Mouse (Mus musculus) liver, embryonic 14.5 days (tissue): Measurements from ENCODE around the gene Vcl. TPM values are rescaled to one million over a fixed set of nuclear protein-coding genes. Genes with fewer than 3 reads are reported as not detected.

ENCODE experiments used
- ATAC-seq: fragments of 200-750 bp; cut with Nextera tagmentation; 2 replicates; pipeline ENCODE4 v1.8.0; 2017; ENCODE audit warnings: moderate number of reproducible peaks, mild to moderate bottlenecking, moderate library complexity; ENCODE audit not compliant: insufficient read depth
- DNase-seq, 3 experiments: peaks; one replicate each; pipeline ENCODE4 v3.0.0-alpha.2; 2012 to 2013; ENCODE audit warnings: low read depth in 3 of 3, low spot score in 3 of 3
- H3K27ac ChIP-seq: fragments of 300-500 bp; sonication (generic); 2 replicates; pipeline ENCODE4 v1.5.1; 2014; ENCODE audit warnings: moderate library complexity, mild to moderate bottlenecking, control low read depth, inconsistent platforms
- H3K27me3 ChIP-seq: fragments of 300-500 bp; sonication (generic); 2 replicates; pipeline ENCODE4 v1.6.1; 2014; ENCODE audit warnings: mild to moderate bottlenecking, low read length, moderate library complexity; ENCODE audit not compliant: control insufficient read depth, insufficient read depth
- H3K36me3 ChIP-seq: fragments of 300-500 bp; sonication (generic); replicated peaks from 2 replicates; pipeline ENCODE4 v1.6.1; 2014; ENCODE audit warnings: low read depth; ENCODE audit not compliant: control insufficient read depth, insufficient read depth
- H3K4me1 ChIP-seq, 2 experiments: fragments of 200-500 bp in 1 of 2; fragments of 300-500 bp in 1 of 2; sonication (generic) in 1 of 2; replicated peaks; 2 replicates each; pipeline ENCODE4 v1.6.1; 2012 to 2014; ENCODE audit warnings: antibody characterized with exemption in 1 of 2, inconsistent platforms in 1 of 2, low read length in 1 of 2; ENCODE audit not compliant: control insufficient read depth in 2 of 2, insufficient read depth in 2 of 2
- H3K4me2 ChIP-seq: fragments of 300-500 bp; sonication (generic); 2 replicates; pipeline ENCODE4 v1.6.1; 2014; ENCODE audit warnings: low read depth, mild to moderate bottlenecking, control low read depth, moderate library complexity
- H3K4me3 ChIP-seq, 2 experiments: fragments of 200-500 bp in 1 of 2; fragments of 300-500 bp in 1 of 2; sonication (generic) in 1 of 2; 2 replicates each; pipeline ENCODE4 v1.5.1; 2012 to 2014; ENCODE audit warnings: low read depth in 2 of 2, low read length in 2 of 2, mild to moderate bottlenecking in 2 of 2, control low read depth in 1 of 2, inconsistent platforms in 1 of 2, moderate library complexity in 1 of 2; ENCODE audit not compliant: insufficient read depth in 1 of 2
- H3K9ac ChIP-seq: fragments of 300-500 bp; sonication (generic); replicated peaks from 2 replicates; pipeline ENCODE4 v1.6.1; 2014; ENCODE audit warnings: mild to moderate bottlenecking, control low read depth, moderate library complexity
- H3K9me3 ChIP-seq: fragments of 300-500 bp; sonication (generic); 2 replicates; pipeline ENCODE4 v1.6.1; 2016; ENCODE audit warnings: low read length, mixed read lengths; ENCODE audit not compliant: control insufficient read depth
- CTCF ChIP-seq: IDR thresholded peaks from 2 replicates; pipeline ENCODE4 v1.5.1; 2016; ENCODE audit warnings: antibody characterized with exemption, low read depth, control low read depth
- EP300 ChIP-seq: IDR thresholded peaks from 2 replicates; pipeline ENCODE4 v1.6.1; 2016; ENCODE audit warnings: antibody characterized with exemption, low read depth
- WGBS: fragments of 180-500 bp; shearing (Covaris S2); extraction: QIAGEN DNeasy Blood & Tissue Kit; methylation state at CpG from one replicate; pipeline ENCODE4 v1.1.7; 2014; ENCODE audit not compliant: insufficient replicate concordance; 5-methylcytosine and 5-hydroxymethylcytosine counted together
- polyA plus RNA-seq, 2 experiments: library from polyadenylated mRNA; depleted of rRNA in 1 of 2; stranded (reverse) in 1 of 2; unstranded in 1 of 2; fragments of >200 nt; fragmentation: Nextera tagmentation in 1 of 2; extraction: Ambion mirVana in 1 of 2; gene quantifications; 2 replicates each; pipeline versions ENCODE4 v1.2.1 to v1.2.3; 2012 to 2014

Vcl gene
- polyA plus RNA-seq (2012; rRNA removed) (13.8 and 16.5 TPM in 2 replicates), polyA plus RNA-seq (2014; fragmentation: Nextera tagmentation; extraction: Ambion mirVana) (17.1 and 21.7 TPM in 2 replicates)

GRCm38 (mm10) chr14:20928848-20929745, at the start of gene Vcl:
TSS of gene Vcl (plus strand) at chr14:20929398.
- H3K27ac ChIP-seq = peak within 1 kb of the TSS; percentile 77
- peak within 1 kb of the TSS; percentile 80 to 97 for H3K4me3 ChIP-seq
- H3K27me3 ChIP-seq = no peaks in the 10 kb centered on the region
- peak; percentile 94 for ATAC-seq
- no peaks in the 10 kb centered on the region for H3K36me3 ChIP-seq
- TF ChIP-seq EP300 (no peak), CTCF (no peak; the same call in 1 of the 2 replicates)
- peak within 1 kb of the TSS; percentile 92 for H3K4me2 ChIP-seq
- H3K4me1 ChIP-seq = peaks cover 38 to 40% of the 10 kb centered on the region in 2 experiments
- WGBS = under 1% methylated on average over 88 of the region's 89 CpGs
- peak within 1 kb of the TSS; percentile 91 for H3K9ac ChIP-seq
- peak; percentile 95 to 97 (median 95) for DNase-seq
- H3K9me3 ChIP-seq = no peaks in the 10 kb centered on the region

GRCm38 (mm10) chr14:20884691-20885090, 44.5 kb upstream of the Vcl start:
- no peaks in the 10 kb centered on the region for H3K27me3 ChIP-seq
- H3K9me3 ChIP-seq = no peaks in the 10 kb centered on the region
- peak overlapping the region; percentile 40 for H3K27ac ChIP-seq
- no peaks in the 10 kb centered on the region for H3K36me3 ChIP-seq
- peak overlapping the region; percentile 65 for H3K4me2 ChIP-seq
- H3K9ac ChIP-seq = peak overlapping the region; percentile 29
- DNase-seq = peak; percentile 11 to 30 (median 15)
- ATAC-seq = peak; percentile 80
- H3K4me3 ChIP-seq = peak overlapping the region; percentile 10 to 36; a peak in 1 of 4 replicates
- TF ChIP-seq CTCF = no peak
- no peak for TF ChIP-seq EP300
- H3K4me1 ChIP-seq = peaks cover 17 to 18% of the 10 kb centered on the region in 2 experiments
- 12% methylated on average over 5 of the region's 5 CpGs for WGBS

- peak; percentile 53 to 69 (median 57) for DNase-seq
- H3K27me3 ChIP-seq = no peaks in the 10 kb centered on the region
- H3K4me3 ChIP-seq = peak overlapping the region; percentile 14 to 18; a peak in 3 of 4 replicates
- peaks cover 17 to 18% of the 10 kb centered on the region in 2 experiments for H3K4me1 ChIP-seq
- WGBS = 8% methylated on average over 10 of the region's 10 CpGs
- ATAC-seq = peak; percentile 91
- peak overlapping the region; percentile 29 for H3K9ac ChIP-seq
- H3K36me3 ChIP-seq = no peaks in the 10 kb centered on the region
- H3K27ac ChIP-seq = peak overlapping the region; percentile 40
- H3K9me3 ChIP-seq = no peaks in the 10 kb centered on the region
- TF ChIP-seq CTCF (no peak), EP300 (peak; percentile 62)
- peak overlapping the region; percentile 65 for H3K4me2 ChIP-seq
Measured at GRCm38 (mm10) chr14:20885091-20885888, 43.9 kb upstream of the Vcl start.

GRCm38 (mm10) chr14:20886266-20886665, 42.9 kb upstream of the Vcl start:
- Histone ChIP-seq H3K27ac (no peak overlapping the region), H3K36me3 (no peaks in the 10 kb centered on the region), H3K9me3 (no peaks in the 10 kb centered on the region), H3K4me1 (peaks cover 17 to 18% of the 10 kb centered on the region in 2 experiments), H3K27me3 (no peaks in the 10 kb centered on the region), H3K4me3 (no peak overlapping the region), H3K9ac (no peak overlapping the region), H3K4me2 (no peak overlapping the region)
- no peak for ATAC-seq
- TF ChIP-seq CTCF = peak; percentile 39; the same call in 1 of the 2 replicates
- TF ChIP-seq EP300 = no peak
- WGBS = 27% methylated on average over 4 of the region's 4 CpGs
- DNase-seq = no peak
